Mouse (Mus musculus) heart, embryonic 16.5 days (tissue): Measurements from ENCODE around the gene Mybpc3. TPM values are rescaled to one million over a fixed set of nuclear protein-coding genes. Genes with fewer than 3 reads are reported as not detected.

Experiments used
- ATAC-seq: fragments of 200-750 bp; cut with Nextera tagmentation; replicated peaks from 2 replicates; pipeline ENCODE4 v1.8.0; 2017; ENCODE audit warnings: moderate number of reproducible peaks; ENCODE audit not compliant: insufficient read depth, low FRiP score; ENCODE audit errors: extremely low read depth
- H3K27ac ChIP-seq: fragments of 300-500 bp; sonication (generic); 2 replicates; pipeline ENCODE4 v1.5.1; 2014; ENCODE audit warnings: mild to moderate bottlenecking, low read length, control low read depth, moderate library complexity
- H3K27me3 ChIP-seq: fragments of 300-500 bp; sonication (generic); 2 replicates; pipeline ENCODE4 v1.6.1; 2014; ENCODE audit warnings: low read length, mixed read lengths; ENCODE audit not compliant: control insufficient read depth, insufficient read depth
- H3K36me3 ChIP-seq: fragments of 300-500 bp; sonication (generic); 2 replicates; pipeline ENCODE4 v1.6.1; 2014; ENCODE audit not compliant: control insufficient read depth, insufficient read depth
- H3K4me1 ChIP-seq: fragments of 300-500 bp; sonication (generic); 2 replicates; pipeline ENCODE4 v1.6.1; 2014; ENCODE audit warnings: low read length, mixed read lengths; ENCODE audit not compliant: control insufficient read depth, insufficient read depth
- H3K4me2 ChIP-seq: fragments of 300-500 bp; sonication (generic); 2 replicates; pipeline ENCODE4 v1.6.1; 2014; ENCODE audit warnings: low read depth, mild to moderate bottlenecking, control low read depth, low read length
- H3K4me3 ChIP-seq: fragments of 300-500 bp; sonication (generic); 2 replicates; pipeline ENCODE4 v1.5.1; 2014; ENCODE audit warnings: mild to moderate bottlenecking, control low read depth, low read length
- H3K9ac ChIP-seq: fragments of 300-500 bp; sonication (generic); 2 replicates; pipeline ENCODE4 v1.6.1; 2014; ENCODE audit warnings: low read length, control low read depth
- H3K9me3 ChIP-seq: fragments of 300-500 bp; sonication (generic); replicated peaks from 2 replicates; pipeline ENCODE4 v1.6.1; 2016; ENCODE audit warnings: low read length; ENCODE audit not compliant: control insufficient read depth
- WGBS: fragments of 180-500 bp; shearing (Covaris S2); extraction: QIAGEN DNeasy Blood & Tissue Kit; methylation state at CpG from one replicate; pipeline ENCODE4 v1.1.7; 2014; 5-methylcytosine and 5-hydroxymethylcytosine counted together
- polyA plus RNA-seq: library from polyadenylated mRNA; unstranded; fragments of >200 nt; fragmentation: Nextera tagmentation; extraction: Ambion mirVana; gene quantifications from 2 replicates; pipeline ENCODE4 v1.2.1, GENCODE M21; 2015

Gene Mybpc3
- polyA plus RNA-seq, 1 experiment from 2014 or later, result 1,022 TPM

DNA sequence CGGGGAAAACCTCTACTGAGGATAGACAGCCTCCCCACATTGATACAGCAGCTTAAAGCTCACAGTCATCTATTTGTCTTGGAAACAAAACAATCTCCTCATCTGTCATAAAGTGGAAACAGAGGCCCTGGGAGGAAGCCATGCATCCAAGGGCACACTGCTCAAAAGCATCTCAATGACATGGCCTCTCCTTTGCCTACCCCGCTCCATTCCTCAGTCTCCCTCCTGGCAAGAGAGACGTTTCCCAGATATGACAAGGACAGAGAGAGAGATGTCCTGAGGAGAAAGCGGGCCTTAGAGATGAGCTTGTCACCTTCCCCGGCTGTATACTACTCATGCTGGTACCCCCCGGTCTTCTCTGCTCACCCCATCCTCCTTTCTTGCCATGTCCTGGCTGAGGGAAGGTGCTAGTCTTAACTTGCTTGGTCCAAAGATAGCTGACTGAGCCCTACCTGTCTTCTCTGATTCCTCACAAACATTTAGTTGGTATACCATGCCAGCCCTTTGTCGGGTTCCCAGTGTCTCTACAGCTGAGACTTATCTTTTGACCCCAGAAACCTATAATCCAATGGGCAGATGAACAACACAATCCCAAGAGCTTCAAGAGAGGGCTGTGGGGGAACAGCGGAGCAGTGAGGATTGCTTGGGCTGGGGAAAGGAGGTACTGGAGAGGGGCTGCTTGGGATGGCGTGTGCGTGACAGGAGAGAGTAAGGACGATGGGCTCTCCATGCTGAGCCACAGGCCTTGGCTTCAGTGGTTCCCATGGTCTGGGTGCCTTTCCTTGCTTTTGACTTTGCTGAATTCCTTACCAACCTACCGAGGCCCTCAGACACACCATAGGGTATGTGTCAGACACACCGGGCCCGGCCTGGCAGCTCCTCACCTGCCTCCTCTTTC lies 32.2 kb upstream of the Mybpc3 start:
- ATAC-seq, result no peak
- H3K27ac ChIP-seq, result no peak overlapping the region

DNA sequence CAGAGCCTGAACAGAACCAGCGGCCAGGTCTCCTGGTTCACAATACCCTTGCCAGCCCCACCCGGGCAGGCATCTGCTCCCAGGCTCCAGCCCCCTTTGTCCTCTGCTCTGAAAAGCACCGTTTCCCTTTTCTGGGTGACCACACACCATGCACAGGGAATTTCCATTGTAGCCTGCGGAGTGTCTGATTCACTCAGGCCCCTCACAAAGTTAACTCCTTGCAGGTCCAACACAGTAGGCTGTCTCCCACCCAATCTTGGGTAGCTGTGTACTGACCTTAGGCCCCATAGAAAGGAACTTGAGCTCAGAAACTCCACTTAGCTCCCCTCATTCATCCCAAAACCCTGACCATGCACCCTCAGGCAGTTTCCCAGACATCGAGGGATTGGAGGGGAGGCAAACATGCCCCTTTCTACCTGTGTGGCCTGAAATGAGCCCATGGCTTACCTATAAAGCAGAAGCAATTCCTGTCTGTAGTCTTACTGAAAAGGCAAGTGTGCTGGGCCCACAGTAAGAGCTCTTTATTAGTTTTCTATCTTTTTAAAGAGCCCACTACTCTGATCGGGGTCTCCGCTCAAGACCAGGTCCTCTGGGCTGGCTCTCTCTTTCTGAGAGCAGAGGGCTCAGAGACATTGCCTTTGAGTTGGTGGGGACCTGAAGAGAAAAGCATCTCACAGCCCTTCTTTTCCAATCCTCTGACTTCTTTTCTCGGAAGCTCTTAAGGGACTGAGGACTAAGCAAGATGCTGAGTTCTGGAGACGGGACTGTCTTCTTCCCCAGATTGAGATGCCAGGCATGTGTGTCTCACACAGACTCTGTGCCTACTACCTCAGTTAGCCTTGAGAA lies 31.3 kb upstream of the Mybpc3 start:
- Histone ChIP-seq H3K4me3 (no peak overlapping the region), H3K27ac (no peak overlapping the region), H3K4me2 (no peak overlapping the region), H3K36me3 (no peaks in the 10 kb centered on the region), H3K27me3 (no peaks in the 10 kb centered on the region), H3K4me1 (no peaks in the 10 kb centered on the region), H3K9me3 (no peaks in the 10 kb centered on the region), H3K9ac (no peak overlapping the region)
- 72% methylated on average over 9 of the region's 9 CpGs for WGBS
- ATAC-seq, result no peak

More for the DNA sequence above, 32.2 kb upstream of the Mybpc3 start:
- H3K4me3 ChIP-seq, result no peak overlapping the region
- no peaks in the 10 kb centered on the region for H3K27me3 ChIP-seq
- no peaks in the 10 kb centered on the region for H3K9me3 ChIP-seq
- H3K36me3 ChIP-seq, result no peaks in the 10 kb centered on the region
- 81% methylated on average over 14 of the region's 14 CpGs for WGBS
- H3K4me2 ChIP-seq, result no peak overlapping the region
- no peaks in the 10 kb centered on the region for H3K4me1 ChIP-seq
- H3K9ac ChIP-seq, result no peak overlapping the region

DNA sequence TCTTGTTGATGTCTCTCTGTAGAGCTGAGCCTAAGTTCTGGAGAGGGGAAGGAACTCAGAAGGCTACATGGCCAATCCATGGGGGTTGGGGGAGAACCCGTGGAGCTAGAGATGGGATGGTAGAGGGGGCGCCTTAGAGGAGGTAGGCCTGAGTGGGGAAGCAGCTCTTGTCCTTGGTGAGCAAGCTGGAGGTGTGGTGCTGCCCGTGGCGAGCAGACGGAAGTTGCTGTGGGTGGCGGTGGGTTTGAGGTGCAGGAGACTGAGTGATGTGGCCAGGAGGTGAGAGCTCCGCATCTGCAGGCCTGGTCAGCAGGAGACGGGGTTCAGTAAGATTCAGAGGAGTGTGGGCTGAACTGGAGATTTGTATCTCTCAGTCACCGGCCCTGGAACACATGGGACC lies 30.5 kb upstream of the Mybpc3 start:
- H3K36me3 ChIP-seq, result no peaks in the 10 kb centered on the region
- no peak overlapping the region for H3K27ac ChIP-seq
- H3K4me1 ChIP-seq, result no peaks in the 10 kb centered on the region
- H3K27me3 ChIP-seq, result no peaks in the 10 kb centered on the region
- no peak for ATAC-seq
- no peak overlapping the region for H3K9ac ChIP-seq
- no peak overlapping the region for H3K4me2 ChIP-seq
- no peaks in the 10 kb centered on the region for H3K9me3 ChIP-seq
- WGBS, result 74% methylated on average over 9 of the region's 9 CpGs
- H3K4me3 ChIP-seq, result no peak overlapping the region

DNA sequence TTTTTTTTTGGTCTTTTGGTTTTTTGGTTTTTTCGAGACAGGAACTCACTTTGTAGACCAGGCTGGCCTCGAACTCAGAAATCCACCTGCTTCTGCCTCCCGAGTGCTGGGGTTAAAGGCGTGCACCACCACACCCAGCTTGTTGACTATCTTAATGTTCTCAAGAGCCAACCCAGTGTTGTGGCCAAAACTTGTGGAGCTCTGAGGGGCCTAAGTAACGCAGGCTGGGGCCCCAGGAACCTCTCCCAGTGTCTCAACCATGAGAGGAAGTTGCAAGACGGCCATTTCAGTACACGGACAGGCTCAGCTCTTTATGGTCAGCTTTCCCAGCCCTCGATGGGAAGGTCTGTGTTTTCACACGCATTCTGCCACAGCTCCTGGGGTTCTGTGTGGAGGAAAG lies 29.0 kb upstream of the Mybpc3 start:
- no peak overlapping the region for H3K9ac ChIP-seq

DNA sequence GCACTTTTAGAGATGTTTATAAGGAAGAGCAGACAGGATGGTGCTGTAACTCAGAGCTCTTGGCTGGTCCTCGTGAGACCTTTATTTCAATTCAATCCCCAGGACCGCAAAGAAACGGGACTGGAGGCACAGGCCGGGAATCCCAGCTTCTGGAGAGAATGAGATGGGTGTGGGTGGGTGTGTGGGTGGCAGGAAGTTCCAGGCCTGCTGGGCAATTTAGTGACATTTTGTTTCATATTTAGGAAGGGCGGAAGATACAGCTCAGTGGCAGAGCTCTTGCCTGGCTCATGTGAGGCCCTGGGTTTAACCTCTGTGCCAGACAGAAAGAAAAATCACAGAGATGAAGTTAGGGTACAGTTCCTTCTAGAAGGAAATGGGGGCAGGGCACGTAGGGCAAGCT lies 27.7 kb upstream of the Mybpc3 start:
- Histone ChIP-seq H3K4me3 (no peak overlapping the region), H3K27me3 (no peaks in the 10 kb centered on the region), H3K27ac (no peak overlapping the region), H3K9me3 (no peaks in the 10 kb centered on the region), H3K4me1 (no peaks in the 10 kb centered on the region), H3K9ac (no peak overlapping the region), H3K36me3 (no peaks in the 10 kb centered on the region), H3K4me2 (no peak overlapping the region)
- no peak for ATAC-seq
- WGBS, result 66% methylated on average over 6 of the region's 6 CpGs

More for the DNA sequence above, 29.0 kb upstream of the Mybpc3 start:
- H3K4me1 ChIP-seq, result no peaks in the 10 kb centered on the region
- no peaks in the 10 kb centered on the region for H3K9me3 ChIP-seq
- no peaks in the 10 kb centered on the region for H3K36me3 ChIP-seq
- no peak for ATAC-seq
- 75% methylated on average over 9 of the region's 9 CpGs for WGBS
- H3K27ac ChIP-seq, result no peak overlapping the region
- H3K4me2 ChIP-seq, result no peak overlapping the region
- no peaks in the 10 kb centered on the region for H3K27me3 ChIP-seq
- no peak overlapping the region for H3K4me3 ChIP-seq

DNA sequence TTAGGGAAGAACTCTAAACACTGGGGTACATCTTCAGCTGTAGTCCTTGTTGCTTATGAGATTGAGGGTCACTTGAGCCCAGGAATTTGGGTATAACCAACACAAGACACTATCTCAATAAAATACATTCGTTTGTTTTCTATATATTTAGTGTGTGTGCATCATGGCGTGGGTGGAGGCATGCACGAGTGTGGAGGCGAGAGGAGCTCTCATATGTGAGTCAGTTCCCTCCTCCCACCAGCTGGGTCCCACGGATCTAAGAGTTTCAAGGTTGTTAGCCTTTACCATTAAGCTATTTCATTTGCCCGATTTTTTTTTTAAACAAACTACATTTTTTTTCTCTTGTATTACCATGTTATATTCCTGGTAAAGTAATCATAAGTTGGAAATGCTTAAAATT lies 27.1 kb upstream of the Mybpc3 start:
- no peaks in the 10 kb centered on the region for H3K4me1 ChIP-seq
- no peaks in the 10 kb centered on the region for H3K9me3 ChIP-seq
- H3K4me3 ChIP-seq, result no peak overlapping the region
- H3K27ac ChIP-seq, result no peak overlapping the region
- ATAC-seq, result no peak
- H3K4me2 ChIP-seq, result no peak overlapping the region
- WGBS, result 74% methylated on average over 6 of the region's 6 CpGs
- no peak overlapping the region for H3K9ac ChIP-seq
- no peaks in the 10 kb centered on the region for H3K27me3 ChIP-seq
- no peaks in the 10 kb centered on the region for H3K36me3 ChIP-seq

DNA sequence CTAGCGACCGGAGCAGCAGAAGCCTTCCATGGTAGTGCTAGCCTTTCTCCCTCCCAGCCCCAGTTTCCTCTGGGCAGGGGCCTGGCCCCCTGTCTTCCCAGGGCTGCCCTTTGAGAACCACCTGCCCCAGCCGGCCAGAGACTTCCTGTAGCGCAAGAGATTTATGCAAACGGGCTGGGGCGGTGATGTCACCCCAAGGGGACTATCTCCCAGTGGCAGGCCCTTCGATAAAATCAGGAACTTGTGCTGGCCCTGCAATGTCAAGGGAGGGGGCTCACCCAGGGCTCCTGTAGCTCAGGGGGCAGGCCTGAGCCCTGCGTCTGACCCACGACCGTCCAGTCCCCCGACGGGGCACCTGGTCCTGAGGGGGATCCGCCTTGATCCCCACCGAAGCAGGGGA lies 21.4 kb upstream of the Mybpc3 start:
- Histone ChIP-seq H3K9ac (no peak overlapping the region; the same call in 1 of the 2 replicates), H3K4me3 (peak overlapping the region; percentile 2; the same call in 1 of the 2 replicates), H3K9me3 (no peaks in the 10 kb centered on the region), H3K27ac (no peak overlapping the region), H3K27me3 (no peaks in the 10 kb centered on the region), H3K36me3 (no peaks in the 10 kb centered on the region), H3K4me1 (0 out of 2 replicates have a peak, but pooled peaks cover 6% of the 10 kb centered on the region), H3K4me2 (no peak overlapping the region)
- WGBS, result 60% methylated on average over 14 of the region's 14 CpGs
- ATAC-seq, result no peak

DNA sequence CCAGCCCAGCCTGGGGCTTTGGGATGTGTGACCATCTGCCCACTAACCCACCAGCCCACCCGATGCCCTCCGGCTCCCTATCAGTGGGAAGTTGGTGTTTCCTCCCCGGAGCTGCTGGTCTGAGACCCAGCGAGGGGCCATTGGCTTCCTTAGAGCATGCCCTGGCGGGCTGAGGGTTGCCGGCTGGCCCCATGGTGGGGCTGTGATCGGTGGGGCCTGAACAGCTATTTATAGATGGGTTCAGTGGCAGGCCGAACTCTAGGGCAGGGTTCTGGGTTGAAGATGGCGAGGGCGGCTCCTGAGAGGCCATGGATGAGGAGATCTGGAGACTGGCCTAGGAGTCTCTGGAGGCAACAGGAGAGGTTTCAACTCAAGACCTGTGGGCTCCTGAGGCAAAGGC lies 20.9 kb upstream of the Mybpc3 start:
- H3K9ac ChIP-seq, result peak overlapping the region; percentile 5; the same call in 1 of the 2 replicates
- H3K4me3 ChIP-seq, result peak overlapping the region; percentile 2; the same call in 1 of the 2 replicates
- ATAC-seq, result no peak
- no peak overlapping the region for H3K27ac ChIP-seq
- 47% methylated on average over 10 of the region's 10 CpGs for WGBS
- H3K4me2 ChIP-seq, result no peak overlapping the region
- no peaks in the 10 kb centered on the region for H3K36me3 ChIP-seq
- 0 out of 2 replicates have a peak, but pooled peaks cover 6% of the 10 kb centered on the region for H3K4me1 ChIP-seq
- no peaks in the 10 kb centered on the region for H3K9me3 ChIP-seq
- H3K27me3 ChIP-seq, result no peaks in the 10 kb centered on the region

DNA sequence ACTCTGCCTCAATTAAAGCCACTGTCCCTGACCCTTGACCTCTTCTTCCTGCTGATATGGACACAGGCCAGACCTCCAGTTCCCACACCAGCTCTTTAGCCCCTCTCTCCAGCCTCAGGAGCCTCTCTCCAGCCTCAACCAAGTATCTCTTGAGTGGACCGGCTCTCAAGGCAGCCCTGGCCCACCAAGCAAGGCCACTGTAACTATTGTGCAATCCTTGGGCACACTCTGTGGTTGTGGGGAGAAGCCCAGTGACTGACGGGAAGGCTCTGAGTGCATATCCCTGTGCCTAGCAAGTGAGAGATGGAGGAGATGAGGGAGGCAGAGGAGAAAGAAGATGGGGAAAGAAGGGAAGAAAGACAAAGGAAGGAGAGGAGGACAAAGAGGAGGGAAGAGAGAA lies 19.8 kb upstream of the Mybpc3 start:
- Histone ChIP-seq H3K4me1 (0 out of 2 replicates have a peak, but pooled peaks cover 6% of the 10 kb centered on the region), H3K4me2 (no peak overlapping the region), H3K36me3 (no peaks in the 10 kb centered on the region), H3K27ac (no peak overlapping the region), H3K27me3 (no peaks in the 10 kb centered on the region), H3K9ac (no peak overlapping the region), H3K9me3 (no peaks in the 10 kb centered on the region), H3K4me3 (no peak overlapping the region)
- 79% methylated on average over 2 of the region's 2 CpGs for WGBS
- ATAC-seq, result no peak
